Mouse (Mus musculus) activated CD4-positive, CD25-positive, alpha-beta regulatory T cell (primary cell): ENCODE results near the gene Ascl4. TPM values are rescaled to one million over a fixed set of nuclear protein-coding genes. Genes with fewer than 3 reads are reported as not detected.

Experiments
- polyA plus RNA-seq, 2 experiments: library from polyadenylated mRNA; unstranded; fragments of 100-300 nt; shearing (Covaris generic); gene quantifications; one replicate each; pipeline ENCODE4 v1.2.1; 2017

The Ascl4 gene
- polyA plus RNA-seq: under 1 TPM; 0.39 to 0.47 TPM

GRCm38 (mm10) chr10:85927676-85928445 is at the start of gene Ascl4:
Gene Ascl4, plus strand, starts transcription at chr10:85927681.

DNA sequence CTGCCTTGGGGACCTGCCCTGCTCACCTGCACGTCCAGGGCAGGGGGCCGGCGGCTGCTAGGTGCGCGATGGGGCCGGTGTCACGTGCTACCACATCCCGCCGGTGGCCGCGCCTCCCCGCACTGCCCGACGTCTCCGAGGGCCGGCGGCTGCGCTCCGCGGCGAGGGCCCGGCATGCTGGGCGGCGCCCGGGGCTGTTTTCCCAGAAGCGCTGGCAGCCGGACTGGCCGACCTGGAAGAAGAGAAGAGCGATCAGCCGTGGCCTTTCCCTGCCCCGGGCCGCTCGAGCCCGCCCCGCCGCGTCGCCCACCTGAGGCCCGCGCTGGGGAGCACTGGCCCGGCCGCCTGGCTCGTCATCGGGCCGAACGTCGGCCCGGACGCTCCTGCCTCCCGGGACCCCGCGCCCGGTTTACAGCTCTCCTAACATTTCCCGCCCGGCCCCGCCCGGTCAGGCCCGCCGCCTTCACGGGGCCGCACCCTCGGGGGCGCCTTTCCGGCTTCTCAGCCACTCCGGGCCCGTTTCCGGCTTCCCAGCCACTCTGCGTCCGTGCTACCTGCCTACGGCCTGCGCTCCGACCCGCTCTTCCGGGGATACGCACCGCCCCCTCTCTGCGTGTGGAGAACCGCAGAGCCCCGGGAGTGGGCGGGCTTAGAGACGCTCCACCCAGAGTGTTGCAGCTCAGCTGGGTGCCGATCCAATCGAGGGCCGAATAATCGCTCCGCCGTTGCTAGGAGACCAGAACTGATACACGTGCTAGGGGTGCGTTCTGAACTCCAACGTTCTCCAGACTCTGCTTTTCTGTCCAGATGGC is 10.8 kb upstream of the Ascl4 start, which contains the start of gene Prdm4:
Gene Prdm4, minus strand, starts transcription at position 645 of the 812 bp plus-strand sequence.

GRCm38 (mm10) chr10:85957464-85957950 is 30.0 kb downstream of the Ascl4 start, which contains the start of gene Rtcb:
Gene Rtcb, minus strand, starts transcription at chr10:85957823.

Other genes starting within 250 kb of the Ascl4 start
- gene Pwp1, start 98.2 kb upstream of the Ascl4 start, polyA plus RNA-seq: 10 to 100 TPM; 41.5 to 64.8 TPM
- gene Prdm4, start 10.5 kb upstream of the Ascl4 start, polyA plus RNA-seq: 10 to 100 TPM; 22.6 to 25.4 TPM
- 100 to 1,000 TPM; 110 to 140 TPM for gene Rtcb, start 30.1 kb downstream of the Ascl4 start, polyA plus RNA-seq
- gene Bpifc, start 84.2 kb downstream of the Ascl4 start, polyA plus RNA-seq: under 1 TPM in 1 of 2 experiments, not detected in 1; 0.16 TPM
- gene Fbxo7, start 94.3 kb downstream of the Ascl4 start, polyA plus RNA-seq: 10 to 100 TPM; 45.2 to 52.7 TPM